Mouse (Mus musculus) hindbrain, embryonic 11.5 days (tissue): ENCODE data around the gene Dda1. TPM values are rescaled to one million over a fixed set of nuclear protein-coding genes. Genes with fewer than 3 reads are reported as not detected.

Experiments used
- ATAC-seq: fragments of 200-750 bp; cut with Nextera tagmentation; 2 replicates; pipeline ENCODE4 v1.8.0; 2017; ENCODE audit warnings: mild to moderate bottlenecking, moderate TSS enrichment, moderate library complexity; ENCODE audit not compliant: low FRiP score
- DNase-seq: peaks from one replicate; pipeline ENCODE4 v3.0.0-alpha.2; 2015; ENCODE audit warnings: low spot score
- H3K27ac ChIP-seq: fragments of 300-500 bp; sonication (generic); 2 replicates; pipeline ENCODE4 v1.5.1; 2014; ENCODE audit warnings: mild to moderate bottlenecking, low read depth, low read length
- H3K27me3 ChIP-seq: fragments of 300-500 bp; sonication (generic); 2 replicates; pipeline ENCODE4 v1.6.1; 2014; ENCODE audit warnings: mild to moderate bottlenecking, low read length, moderate library complexity, mixed read lengths; ENCODE audit not compliant: control insufficient read depth, insufficient read depth
- H3K36me3 ChIP-seq: fragments of 300-500 bp; sonication (generic); 2 replicates; pipeline ENCODE4 v1.6.1; 2014; ENCODE audit warnings: mild to moderate bottlenecking, low read length, moderate library complexity, mixed read lengths; ENCODE audit not compliant: control insufficient read depth, insufficient read depth
- H3K4me1 ChIP-seq: fragments of 300-500 bp; sonication (generic); replicated peaks from 2 replicates; pipeline ENCODE4 v1.6.1; 2014; ENCODE audit warnings: low read length, mixed read lengths; ENCODE audit not compliant: control insufficient read depth, insufficient read depth
- H3K4me2 ChIP-seq: fragments of 300-500 bp; sonication (generic); replicated peaks from 2 replicates; pipeline ENCODE4 v1.6.1; 2014; ENCODE audit warnings: mild to moderate bottlenecking, low read depth, low read length
- H3K4me3 ChIP-seq: fragments of 300-500 bp; sonication (generic); 2 replicates; pipeline ENCODE4 v1.5.1; 2014; ENCODE audit warnings: low read depth, low read length
- H3K9ac ChIP-seq: fragments of 300-500 bp; sonication (generic); 2 replicates; pipeline ENCODE4 v1.6.1; 2014; ENCODE audit warnings: low read depth, low read length
- H3K9me3 ChIP-seq: fragments of 300-500 bp; sonication (generic); 2 replicates; pipeline ENCODE4 v1.6.1; 2016; ENCODE audit warnings: low read length; ENCODE audit not compliant: control insufficient read depth
- WGBS: fragments of 180-500 bp; shearing (Covaris S2); extraction: QIAGEN DNeasy Blood & Tissue Kit; methylation state at CpG from one replicate; pipeline ENCODE4 v1.1.7; 2014; 5-methylcytosine and 5-hydroxymethylcytosine counted together
- polyA plus RNA-seq: library from polyadenylated mRNA; unstranded; fragments of >200 nt; fragmentation: Nextera tagmentation; extraction: Ambion mirVana; gene quantifications from 2 replicates; pipeline ENCODE4 v1.2.1, GENCODE M21; 2014

Gene Dda1
- polyA plus RNA-seq, 1 experiment from 2014 or later, result 143 TPM

DNA sequence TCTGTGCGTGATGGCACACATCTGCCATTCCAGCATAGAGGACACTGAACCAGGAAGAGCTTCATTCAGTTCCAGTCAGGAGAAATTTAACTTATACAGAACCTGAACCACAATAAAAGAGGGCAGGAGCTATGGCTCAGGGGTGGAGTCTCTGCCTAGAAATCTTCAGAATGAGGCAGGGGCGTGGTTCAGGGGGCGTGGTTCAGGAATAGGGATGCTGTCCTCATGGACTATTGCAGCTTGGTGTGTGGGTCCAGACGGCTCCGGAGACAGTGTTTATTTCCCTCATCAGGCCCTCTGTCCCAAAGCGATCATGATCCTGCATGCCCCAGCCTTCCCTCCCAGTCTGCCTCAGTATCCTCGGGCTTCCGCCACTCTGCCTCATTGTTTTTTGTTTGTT, 14.3 kb upstream of the Dda1 start:
- ATAC-seq (no peak), DNase-seq (no peak)
- no peak overlapping the region for H3K9ac ChIP-seq
- H3K4me2 ChIP-seq, result no peak overlapping the region
- H3K9me3 ChIP-seq, result no peaks in the 10 kb centered on the region
- H3K27me3 ChIP-seq, result no peaks in the 10 kb centered on the region
- no peaks in the 10 kb centered on the region for H3K4me1 ChIP-seq
- H3K27ac ChIP-seq, result no peak overlapping the region
- 85% methylated on average over 8 of the region's 8 CpGs for WGBS
- H3K36me3 ChIP-seq, result no peaks in the 10 kb centered on the region
- H3K4me3 ChIP-seq, result no peak overlapping the region

DNA sequence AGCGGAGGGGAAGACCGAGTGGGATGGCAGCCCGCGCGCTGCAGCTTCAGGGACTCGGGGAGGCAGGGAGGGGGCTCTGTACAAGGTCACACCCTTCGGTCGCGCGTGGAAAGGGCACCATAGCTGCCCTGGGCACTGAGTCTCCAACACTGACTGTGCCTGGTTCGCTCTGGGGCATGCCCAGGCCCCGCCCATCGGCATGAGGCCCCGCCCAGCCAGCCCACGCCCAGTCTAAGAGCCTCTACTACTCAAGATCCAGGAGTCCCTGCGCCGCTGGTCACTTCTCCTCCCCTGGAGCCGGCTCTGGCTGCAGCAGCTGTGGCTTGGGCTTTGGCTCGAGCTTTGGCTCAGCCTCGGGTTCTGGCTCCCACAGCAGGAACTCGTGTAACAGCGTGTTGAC, 12.1 kb upstream of the Dda1 start:
- no peak overlapping the region for H3K9ac ChIP-seq
- H3K9me3 ChIP-seq, result no peaks in the 10 kb centered on the region
- no peaks in the 10 kb centered on the region for H3K27me3 ChIP-seq
- H3K4me2 ChIP-seq, result no peak overlapping the region
- peaks cover 3% of the 10 kb centered on the region; the same call in 1 of the 2 replicates for H3K4me1 ChIP-seq
- WGBS, result 41% methylated on average over 22 of the region's 22 CpGs
- DNase-seq (no peak), ATAC-seq (no peak; the same call in 1 of the 2 replicates)
- H3K27ac ChIP-seq, result no peak overlapping the region
- no peak overlapping the region for H3K4me3 ChIP-seq
- peaks cover 8% of the 10 kb centered on the region; the same call in 1 of the 2 replicates for H3K36me3 ChIP-seq

DNA sequence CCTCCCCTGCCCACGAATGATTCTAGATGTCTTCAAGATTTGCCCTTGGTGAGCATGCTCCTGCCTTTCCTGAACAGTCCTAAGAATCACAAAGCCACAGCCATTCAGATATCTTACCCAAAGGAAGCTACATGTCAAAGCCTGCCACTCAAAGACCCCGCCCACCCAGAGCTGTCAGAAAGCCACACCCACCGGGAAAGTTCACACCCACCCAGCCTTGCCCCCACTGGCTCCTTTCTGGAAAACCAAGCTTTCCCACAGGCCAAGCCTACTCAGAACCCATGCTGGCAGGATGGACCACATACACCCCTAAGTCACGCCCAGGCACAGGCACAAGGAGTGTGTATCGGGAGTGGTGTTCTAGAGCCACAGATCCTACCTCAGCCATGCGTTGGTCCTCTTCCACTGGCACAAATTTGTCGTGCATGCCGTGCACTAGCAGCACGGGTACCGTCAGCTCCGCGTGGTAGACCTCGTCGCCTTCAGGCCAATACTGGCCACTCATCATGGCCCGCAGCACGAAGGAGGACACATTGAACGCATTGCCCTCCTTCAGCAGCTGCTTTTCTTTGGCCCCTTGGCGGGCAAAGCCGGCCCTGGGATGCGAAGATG, 11.2 kb upstream of the Dda1 start:
- Histone ChIP-seq H3K4me3 (no peak overlapping the region), H3K36me3 (peaks cover 8% of the 10 kb centered on the region; the same call in 1 of the 2 replicates), H3K27ac (no peak overlapping the region), H3K4me1 (peaks cover 10% of the 10 kb centered on the region), H3K9me3 (no peaks in the 10 kb centered on the region), H3K9ac (no peak overlapping the region), H3K4me2 (no peak overlapping the region), H3K27me3 (no peaks in the 10 kb centered on the region)
- DNase-seq (no peak), ATAC-seq (no peak)
- 81% methylated on average over 20 of the region's 20 CpGs for WGBS

- Histone ChIP-seq H3K4me2 (no peak overlapping the region), H3K4me3 (no peak overlapping the region), H3K4me1 (peaks cover 15% of the 10 kb centered on the region), H3K27ac (no peak overlapping the region), H3K9ac (no peak overlapping the region), H3K27me3 (no peaks in the 10 kb centered on the region), H3K9me3 (no peaks in the 10 kb centered on the region), H3K36me3 (peaks cover 8% of the 10 kb centered on the region; the same call in 1 of the 2 replicates)
- ATAC-seq (no peak), DNase-seq (no peak)
- WGBS, result 93% methylated on average over 6 of the region's 6 CpGs
These were observed 8.3 kb upstream of the Dda1 start for GRCm38 (mm10) chr8:71460716-71461115.

DNA sequence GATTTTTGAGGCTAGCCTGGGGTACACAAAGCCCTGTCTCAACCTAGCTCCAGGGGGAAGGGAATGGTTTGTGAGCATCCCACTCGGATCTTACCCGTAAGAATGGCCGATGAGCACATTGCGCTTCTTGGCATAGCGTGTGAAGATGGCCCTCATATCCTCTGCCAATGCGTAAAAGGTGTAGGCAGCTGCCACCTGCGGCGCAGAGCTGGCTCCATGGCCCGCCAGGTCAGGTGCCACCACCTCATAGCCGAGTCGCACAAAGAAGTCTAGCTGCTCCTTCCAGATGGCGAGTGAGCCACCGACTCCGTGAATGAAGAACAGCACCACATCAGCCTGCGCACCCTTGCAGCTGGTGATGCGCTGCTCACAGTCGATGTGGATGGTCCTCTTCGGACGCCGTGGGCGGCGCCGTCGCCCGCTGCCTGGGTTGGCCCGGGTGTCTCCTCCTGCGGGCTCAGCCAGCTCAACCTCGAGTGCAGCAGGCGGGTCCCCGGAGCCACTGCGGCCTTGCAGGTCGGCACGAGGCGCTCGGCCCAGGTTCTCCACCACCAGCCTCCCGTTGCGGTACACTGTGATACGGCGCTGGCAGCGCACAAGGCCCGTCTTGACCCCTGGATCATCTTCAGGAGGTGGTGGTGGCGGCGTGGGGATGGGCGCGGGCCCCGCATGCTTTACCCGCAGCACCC, 7.7 kb upstream of the Dda1 start:
- 84% methylated on average over 46 of the region's 47 CpGs for WGBS

GRCm38 (mm10) chr8:71462191-71462590, 6.8 kb upstream of the Dda1 start:
- Histone ChIP-seq H3K4me2 (peak overlapping the region; percentile 85), H3K36me3 (peaks cover 8% of the 10 kb centered on the region; the same call in 1 of the 2 replicates), H3K4me1 (peaks cover 15% of the 10 kb centered on the region), H3K4me3 (peak overlapping the region; percentile 88), H3K27me3 (no peaks in the 10 kb centered on the region), H3K9ac (peak overlapping the region; percentile 90; the same call in 1 of the 2 replicates), H3K27ac (no peak overlapping the region), H3K9me3 (no peaks in the 10 kb centered on the region)
- ATAC-seq (no peak), DNase-seq (no peak)
- 76% methylated on average over 4 of the region's 4 CpGs for WGBS

More for the DNA sequence above, 7.7 kb upstream of the Dda1 start:
- Histone ChIP-seq H3K27ac (no peak overlapping the region), H3K4me1 (peaks cover 15% of the 10 kb centered on the region), H3K4me3 (0 out of 2 replicates have a peak overlapping the region, but pooled peaks have one; percentile 2), H3K4me2 (no peak overlapping the region), H3K9me3 (no peaks in the 10 kb centered on the region), H3K36me3 (peaks cover 8% of the 10 kb centered on the region; the same call in 1 of the 2 replicates), H3K27me3 (no peaks in the 10 kb centered on the region), H3K9ac (peak overlapping the region; percentile 34; the same call in 1 of the 2 replicates)
- ATAC-seq (no peak), DNase-seq (no peak)

GRCm38 (mm10) chr8:71462786-71463185, 6.2 kb upstream of the Dda1 start:
- Histone ChIP-seq H3K4me1 (peaks cover 15% of the 10 kb centered on the region), H3K9me3 (no peaks in the 10 kb centered on the region), H3K27me3 (no peaks in the 10 kb centered on the region), H3K4me2 (peak overlapping the region; percentile 85), H3K4me3 (peak overlapping the region; percentile 88), H3K9ac (peak overlapping the region; percentile 90), H3K36me3 (peaks cover 8% of the 10 kb centered on the region; the same call in 1 of the 2 replicates), H3K27ac (peak overlapping the region; percentile 77)
- ATAC-seq, result peak; percentile 1
- WGBS, result 7% methylated on average over 16 of the region's 16 CpGs
- peak; percentile 65 for DNase-seq

GRCm38 (mm10) chr8:71463188-71464033, 5.6 kb upstream of the Dda1 start, which contains the start of gene Abhd8:
TSS of gene Abhd8 (minus strand) at chr8:71463655.
- peaks cover 8% of the 10 kb centered on the region; the same call in 1 of the 2 replicates for H3K36me3 ChIP-seq
- ATAC-seq (peak; percentile 80), DNase-seq (peak; percentile 98)
- peak within 1 kb of the TSS; percentile 88 for H3K4me3 ChIP-seq
- H3K9ac ChIP-seq, result peak within 1 kb of the TSS; percentile 90
- WGBS, result under 1% methylated on average over 51 of the region's 55 CpGs
- H3K27ac ChIP-seq, result peak within 1 kb of the TSS; percentile 77
- no peaks in the 10 kb centered on the region for H3K9me3 ChIP-seq
- H3K4me1 ChIP-seq, result peaks cover 15% of the 10 kb centered on the region
- H3K4me2 ChIP-seq, result peak within 1 kb of the TSS; percentile 85
- H3K27me3 ChIP-seq, result no peaks in the 10 kb centered on the region
